In genomic region chr11:52511831-52512297, GRCm38 (mm10) we compare ENCODE assay signal across 23 mouse cellular contexts.
DNase-seq lines count a peak whose midpoint lies in the region; ATAC-seq and TF ChIP-seq lines count a peak whose summit lies in the region.
"Had no signal": no experiment of that assay in that cellular context is flagged by ENCODE, and none has a peak within 500 bp of the region (broad histone marks: within the 10 kb centered on the region; RNA-seq: fewer than 3 reads in every experiment).

No protein-coding gene starts in this region.

- TF ChIP-seq CTCF in ES-Bruce4 (IDR thresholded peaks at IDR 0.05; ENCODE audit: low read depth, low read length) = no peak

- 0 out of 2 replicates have a peak, but pooled peaks have one; percentile 30 for ATAC-seq in embryonic facial prominence, embryonic 14.5 days (ENCODE audit: low read depth)
- ATAC-seq in lung, embryonic 15.5 days (ENCODE audit: borderline replicate concordance, extremely low read depth, low FRiP score, low TSS enrichment) = peak; percentile 46; the same call in 1 of the 2 replicates
- no peak for ATAC-seq in kidney, embryonic 16.5 days (ENCODE audit: low FRiP score, low TSS enrichment)
- ATAC-seq: activated CD4-positive, CD25-positive, alpha-beta regulatory T cell, adult 4 months; CD4-positive, CD25-positive, alpha-beta regulatory T cell, adult 4 months; forebrain, embryonic 14.5 days; hindbrain, embryonic 16.5 days had no signal

- TF ChIP-seq EP300 in ES-Bruce4 (IDR thresholded peaks at IDR 0.05; ENCODE audit: insufficient read depth, low read depth, low read length) = 0 out of 2 replicates have a peak, but pooled peaks have one; percentile 35

- H3K4me3 ChIP-seq in embryonic facial prominence, embryonic 14.5 days (ENCODE audit: low read depth, low read length) = no peak overlapping the region
- H3K4me3 ChIP-seq in embryonic facial prominence, embryonic 10.5 days = no peak overlapping the region
- H3K4me3 ChIP-seq in lung, embryonic 15.5 days = no peak overlapping the region
- H3K4me3 ChIP-seq in ES-Bruce4 (ENCODE audit: low read depth, low read length) = no peak overlapping the region
- no peak overlapping the region for H3K4me3 ChIP-seq in kidney, embryonic 16.5 days (ENCODE audit: low read length)
- H3K4me3 ChIP-seq: embryonic facial prominence, embryonic 13.5 days; heart, embryonic 10.5 days; hindbrain, embryonic 12.5 days had no signal

- no peak for TF ChIP-seq POLR2A in ES-Bruce4 (IDR thresholded peaks at IDR 0.05; ENCODE audit: insufficient read depth, low read length)

- no peaks in the 10 kb centered on the region for H3K9me3 ChIP-seq in embryonic facial prominence, embryonic 14.5 days (ENCODE audit: control insufficient read depth, low read length)
- no peaks in the 10 kb centered on the region for H3K9me3 ChIP-seq in embryonic facial prominence, embryonic 10.5 days
- H3K9me3 ChIP-seq in lung, embryonic 15.5 days = no peaks in the 10 kb centered on the region
- H3K9me3 ChIP-seq in ES-Bruce4 (replicated peaks; ENCODE audit: control insufficient read depth, insufficient read depth, low read length, poor library complexity, severe bottlenecking) = peaks cover 22% of the 10 kb centered on the region
- H3K9me3 ChIP-seq in kidney, embryonic 16.5 days (ENCODE audit: low read length) = no peaks in the 10 kb centered on the region
- H3K9me3 ChIP-seq: heart, embryonic 10.5 days had no signal

- no peaks in the 10 kb centered on the region for H3K36me3 ChIP-seq in embryonic facial prominence, embryonic 14.5 days (ENCODE audit: control insufficient read depth, insufficient read depth, low read length)
- H3K36me3 ChIP-seq in embryonic facial prominence, embryonic 10.5 days (replicated peaks) = no peaks in the 10 kb centered on the region
- H3K36me3 ChIP-seq in lung, embryonic 15.5 days = no peaks in the 10 kb centered on the region
- H3K36me3 ChIP-seq in ES-Bruce4 (ENCODE audit: control insufficient read depth, insufficient read depth, low read length, poor library complexity, severe bottlenecking) = no peaks in the 10 kb centered on the region
- H3K36me3 ChIP-seq in kidney, embryonic 16.5 days (ENCODE audit: insufficient read depth, low read length) = no peaks in the 10 kb centered on the region
- H3K36me3 ChIP-seq: embryonic facial prominence, embryonic 13.5 days; heart, embryonic 10.5 days; hindbrain, embryonic 12.5 days had no signal

- no peaks in the 10 kb centered on the region for H3K4me1 ChIP-seq in embryonic facial prominence, embryonic 14.5 days (ENCODE audit: control insufficient read depth, insufficient read depth, low read length)
- H3K4me1 ChIP-seq in embryonic facial prominence, embryonic 10.5 days = peaks cover 3% of the 10 kb centered on the region; the same call in 1 of the 2 replicates
- peaks cover 5% of the 10 kb centered on the region for H3K4me1 ChIP-seq in lung, embryonic 15.5 days
- no peaks in the 10 kb centered on the region for H3K4me1 ChIP-seq in ES-Bruce4 (ENCODE audit: control insufficient read depth, insufficient read depth, low read length)
- H3K4me1 ChIP-seq in kidney, embryonic 16.5 days (ENCODE audit: insufficient read depth, low read length) = peaks cover 3% of the 10 kb centered on the region

- no peaks in the 10 kb centered on the region for H3K27me3 ChIP-seq in embryonic facial prominence, embryonic 14.5 days (replicated peaks; ENCODE audit: control insufficient read depth, insufficient read depth, low read length)
- H3K27me3 ChIP-seq in embryonic facial prominence, embryonic 10.5 days (replicated peaks; ENCODE audit: low read depth, poor library complexity, severe bottlenecking) = no peaks in the 10 kb centered on the region
- H3K27me3 ChIP-seq in lung, embryonic 15.5 days = no peaks in the 10 kb centered on the region
- 0 out of 2 replicates have a peak, but pooled peaks cover 1% of the 10 kb centered on the region for H3K27me3 ChIP-seq in ES-Bruce4 (ENCODE audit: control insufficient read depth, insufficient read depth, low read length, poor library complexity, severe bottlenecking)
- no peaks in the 10 kb centered on the region for H3K27me3 ChIP-seq in kidney, embryonic 16.5 days (ENCODE audit: insufficient read depth, low read length)
- H3K27me3 ChIP-seq: hindbrain, embryonic 12.5 days had no signal

- H3K4me2 ChIP-seq in embryonic facial prominence, embryonic 14.5 days (ENCODE audit: low read depth, low read length) = no peak overlapping the region
- no peak overlapping the region for H3K4me2 ChIP-seq in lung, embryonic 15.5 days
- H3K4me2 ChIP-seq in kidney, embryonic 16.5 days (replicated peaks; ENCODE audit: low read depth, low read length) = no peak overlapping the region
- H3K4me2 ChIP-seq: embryonic facial prominence, embryonic 13.5 days; hindbrain, embryonic 12.5 days had no signal

- DNase-seq in embryonic facial prominence, embryonic 14.5 days (ENCODE audit: low spot score) = no peak
- no peak for DNase-seq in embryonic facial prominence, embryonic 10.5 days (ENCODE audit: low spot score)
- no peak for DNase-seq in lung, adult 18-20 months
- peak; percentile 67 for DNase-seq in WW6 (ENCODE audit: low read depth, low spot score)
- DNase-seq: adrenal gland, postnatal 14 days; B cell, adult 2 months; cerebellum, adult 11-12 months; cerebellum, adult 9-10 months; cerebellum, postnatal 25 days; gastrocnemius, postnatal 36 days; heart, adult 11 months; heart, postnatal 10 days; heart, postnatal 4 days had no signal

- no peak overlapping the region for H3K9ac ChIP-seq in embryonic facial prominence, embryonic 14.5 days (ENCODE audit: low read depth, low read length)
- H3K9ac ChIP-seq in lung, embryonic 15.5 days = no peak overlapping the region
- no peak overlapping the region for H3K9ac ChIP-seq in ES-Bruce4 (ENCODE audit: low read depth, poor library complexity, severe bottlenecking)
- no peak overlapping the region for H3K9ac ChIP-seq in kidney, embryonic 16.5 days (replicated peaks; ENCODE audit: low read length)
- H3K9ac ChIP-seq: embryonic facial prominence, embryonic 13.5 days; hindbrain, embryonic 12.5 days had no signal

- no peak overlapping the region for H3K27ac ChIP-seq in embryonic facial prominence, embryonic 14.5 days (replicated peaks; ENCODE audit: low read depth, low read length)
- H3K27ac ChIP-seq in embryonic facial prominence, embryonic 10.5 days (replicated peaks) = no peak overlapping the region
- H3K27ac ChIP-seq in lung, embryonic 15.5 days = 0 out of 2 replicates have a peak overlapping the region, but pooled peaks have one; percentile 36
- peak overlapping the region; percentile 38; the same call in 1 of the 2 replicates for H3K27ac ChIP-seq in ES-Bruce4 (ENCODE audit: insufficient read depth, low read length)
- no peak overlapping the region for H3K27ac ChIP-seq in kidney, embryonic 16.5 days (ENCODE audit: low read length)
- H3K27ac ChIP-seq: embryonic facial prominence, embryonic 13.5 days; heart, embryonic 10.5 days; hindbrain, embryonic 12.5 days had no signal

- 43% methylated on average over 4 of the region's 4 CpGs for WGBS in embryonic facial prominence, embryonic 14.5 days
- 42% methylated on average over 4 of the region's 4 CpGs for WGBS in embryonic facial prominence, embryonic 10.5 days
- 33% methylated on average over 4 of the region's 4 CpGs for WGBS in lung, embryonic 15.5 days
- WGBS in kidney, embryonic 16.5 days = 42% methylated on average over 4 of the region's 4 CpGs

Comparison
In these comparisons a context has a peak if more than half of its experiments do, and no peak if none do; other contexts are left out.
1. H3K27ac ChIP-seq: peak in lung, embryonic 15.5 days (single experiment) and ES-Bruce4 (single experiment); none in embryonic facial prominence, embryonic 14.5 days (single experiment), embryonic facial prominence, embryonic 10.5 days (single experiment) and kidney, embryonic 16.5 days (single experiment).